Mouse (Mus musculus): ENCODE measurements around the gene 4930579F01Rik. TPM values are rescaled to one million over a fixed set of nuclear protein-coding genes. Genes with fewer than 3 reads are reported as not detected.
"Not testable (repeated sequence)": the region's sequence is repeated elsewhere in the genome, so short reads cannot be mapped to it uniquely, and the experiment has no call there.

4930579F01Rik gene
- total RNA-seq, 2 experiments from 2014 or later = not detected

- peak; percentile 83 for DNase-seq
Observed at GRCm38 (mm10) chr3:138144642-138145171, 48.9 kb downstream of the 4930579F01Rik start, which contains the start of gene Mttp. TSS of gene Mttp (minus strand) at chr3:138144968.

- no peak for DNase-seq
Observed at GRCm38 (mm10) chr3:138144060-138144641, 49.5 kb downstream of the 4930579F01Rik start.

GRCm38 (mm10) chr3:138143315-138144059 is 50.1 kb downstream of the 4930579F01Rik start, which contains the start of gene Trmt10a:
TSS of gene Trmt10a (plus strand) at chr3:138143448.
- peak; percentile 98 for DNase-seq

DNA sequence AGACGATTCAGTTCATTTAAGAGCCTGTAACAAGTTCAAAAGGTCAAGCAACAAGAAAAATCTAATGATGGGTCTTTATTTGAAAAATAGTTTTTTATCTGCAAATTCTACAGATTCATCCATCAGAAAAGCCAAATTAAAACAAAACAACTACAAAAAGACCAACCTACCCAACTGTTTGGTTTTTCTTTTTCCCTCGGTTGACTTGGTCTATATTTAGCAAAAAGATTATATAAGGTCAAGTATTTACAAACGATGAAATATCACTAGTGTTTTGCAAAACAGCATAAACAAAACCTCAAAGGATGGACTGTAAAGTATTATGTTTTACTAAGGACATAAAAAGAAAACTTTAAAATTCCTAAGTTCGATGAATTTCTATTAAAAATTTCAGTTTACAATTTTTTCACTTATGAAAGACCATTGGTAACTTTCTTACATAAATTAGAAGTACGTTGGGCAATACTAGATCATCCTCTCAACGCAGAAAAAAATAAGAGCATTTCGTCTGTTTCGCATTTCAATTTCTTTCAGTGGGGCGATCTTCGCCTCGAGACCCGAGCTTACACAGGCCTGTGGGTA is 50.8 kb downstream of the 4930579F01Rik start:
- no peak for DNase-seq

- DNase-seq = peak; percentile 25
Observed at GRCm38 (mm10) chr3:138142052-138142732, 51.4 kb downstream of the 4930579F01Rik start.

GRCm38 (mm10) chr3:138139663-138140062 is 54.0 kb downstream of the 4930579F01Rik start:
- no peak for DNase-seq

- not testable (repeated sequence) for DNase-seq
Observed at GRCm38 (mm10) chr3:138138146-138138545, 55.5 kb downstream of the 4930579F01Rik start.

GRCm38 (mm10) chr3:138134528-138134927 is 59.1 kb downstream of the 4930579F01Rik start:
- no peak for DNase-seq

DNA sequence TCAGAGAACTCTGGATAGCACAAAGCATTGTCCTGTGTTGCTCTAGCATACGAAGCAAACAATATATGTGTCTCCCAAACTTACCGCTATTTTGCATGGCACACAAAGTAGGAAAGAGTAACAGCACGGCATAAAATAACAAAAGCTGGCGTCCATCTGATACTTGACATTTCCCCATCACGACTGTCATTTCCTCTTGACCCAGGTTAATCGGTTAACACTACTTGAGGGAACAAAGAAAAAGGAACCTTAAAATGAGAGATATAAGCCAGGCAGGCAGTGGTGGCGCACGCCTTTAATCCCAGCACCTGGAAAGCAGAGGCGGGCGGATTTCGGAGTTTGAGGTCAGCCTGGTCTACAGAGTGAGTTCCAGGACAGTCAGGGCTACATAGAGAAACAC is 59.7 kb downstream of the 4930579F01Rik start:
- DNase-seq = no peak

GRCm38 (mm10) chr3:138133463-138133862 is 60.2 kb downstream of the 4930579F01Rik start:
- no peak for DNase-seq

DNA sequence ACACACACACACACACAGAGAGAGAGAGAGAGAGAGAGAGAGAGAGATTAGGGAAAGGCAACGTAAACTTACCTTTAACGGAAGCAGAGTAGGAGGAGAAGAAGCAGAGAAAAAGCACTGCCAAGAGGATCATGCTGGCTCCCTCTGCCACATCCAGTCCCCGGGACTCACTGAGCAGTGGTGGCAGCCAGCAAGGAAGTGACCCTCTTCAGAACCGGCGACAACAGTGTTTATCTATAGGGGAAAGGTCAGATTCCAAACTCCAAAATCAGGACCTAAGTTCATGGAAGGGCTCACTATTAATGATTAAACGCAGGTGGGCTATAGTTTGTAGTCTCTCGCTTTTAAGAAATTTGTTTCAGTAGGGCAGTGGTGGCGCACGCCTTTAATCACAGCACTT is 62.5 kb downstream of the 4930579F01Rik start:
- no peak for DNase-seq

DNA sequence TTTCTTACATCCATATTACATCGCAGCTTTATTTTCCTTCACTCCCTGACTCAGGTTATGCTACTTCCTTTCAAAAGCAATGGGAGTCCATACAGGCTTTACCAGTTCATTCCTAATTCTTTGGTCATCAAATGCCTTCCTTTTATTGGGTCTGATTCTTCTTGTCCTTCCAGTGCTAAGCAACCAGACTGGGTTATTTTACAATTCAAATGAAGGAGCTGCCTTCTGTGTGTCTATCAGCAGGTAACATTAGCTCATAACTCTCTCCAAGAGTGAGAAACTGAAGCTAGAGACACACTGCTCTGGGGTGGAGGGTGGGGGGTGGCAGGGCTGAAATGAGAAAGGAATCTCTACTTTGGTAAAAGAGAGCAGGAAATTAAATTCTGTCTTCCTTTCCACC is 62.9 kb downstream of the 4930579F01Rik start:
- DNase-seq = no peak

- no peak for DNase-seq
Observed at GRCm38 (mm10) chr3:138129110-138129509, 64.5 kb downstream of the 4930579F01Rik start.

DNA sequence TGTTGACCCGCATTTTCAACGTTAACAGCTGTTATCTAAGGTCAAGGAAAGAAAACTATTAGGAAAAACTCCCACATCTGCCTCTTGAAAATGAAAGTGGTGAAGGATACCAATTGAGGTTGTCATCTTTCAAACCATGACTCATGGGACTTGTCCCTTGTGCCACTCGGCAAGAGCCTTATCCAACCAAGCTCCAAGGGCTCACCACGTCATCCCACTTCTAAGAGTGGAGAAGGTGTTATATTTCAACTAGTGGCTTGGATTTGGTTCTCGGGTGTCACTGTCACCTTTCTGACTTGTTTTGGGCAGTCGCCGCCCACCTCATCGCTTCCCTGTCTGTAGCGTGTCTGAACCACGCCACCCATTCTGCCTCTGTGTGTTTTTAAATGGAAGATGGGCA is 69.8 kb downstream of the 4930579F01Rik start:
- no peak for DNase-seq

DNA sequence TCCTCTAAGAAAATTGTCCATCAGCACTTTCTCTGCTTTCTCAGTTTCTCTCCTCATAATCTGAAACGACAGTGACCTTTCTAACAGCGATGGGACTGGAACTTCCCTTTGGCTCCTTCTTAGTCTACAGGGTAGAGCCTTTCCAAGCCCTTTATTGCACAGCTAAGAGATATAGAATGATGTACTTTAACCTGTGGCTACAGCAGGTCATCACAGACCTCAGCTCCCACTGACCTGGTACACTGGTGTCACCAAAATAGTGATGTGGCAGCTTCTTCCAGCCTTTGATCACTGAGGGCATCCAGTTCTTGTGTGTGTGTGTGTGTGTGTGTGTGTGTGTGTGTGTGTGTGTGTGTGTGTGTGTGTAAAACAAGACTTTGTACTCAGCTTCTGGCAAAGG is 72.2 kb downstream of the 4930579F01Rik start:
- DNase-seq = no peak

- DNase-seq = no peak
Observed at GRCm38 (mm10) chr3:138119444-138120105, 74.0 kb downstream of the 4930579F01Rik start.

DNA sequence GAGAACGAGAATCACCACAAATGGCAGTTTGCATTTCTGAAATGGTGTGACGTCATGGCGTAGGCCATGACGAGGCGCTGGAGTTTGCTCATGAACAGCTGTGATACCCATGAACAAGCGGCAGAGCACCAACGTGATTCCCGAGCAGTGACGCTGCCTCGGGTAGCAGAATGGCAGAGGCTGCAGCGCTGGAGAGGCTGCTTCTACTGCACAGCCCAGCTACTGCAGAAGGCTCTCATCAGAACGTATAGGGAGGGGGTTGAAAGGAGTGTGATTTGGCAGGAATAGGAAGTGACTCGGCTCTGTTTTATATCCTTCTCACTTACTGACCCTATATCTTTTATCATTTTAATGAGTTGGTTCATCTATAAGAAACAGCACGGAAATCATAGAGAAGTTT is 74.8 kb downstream of the 4930579F01Rik start:
- no peak for DNase-seq

DNA sequence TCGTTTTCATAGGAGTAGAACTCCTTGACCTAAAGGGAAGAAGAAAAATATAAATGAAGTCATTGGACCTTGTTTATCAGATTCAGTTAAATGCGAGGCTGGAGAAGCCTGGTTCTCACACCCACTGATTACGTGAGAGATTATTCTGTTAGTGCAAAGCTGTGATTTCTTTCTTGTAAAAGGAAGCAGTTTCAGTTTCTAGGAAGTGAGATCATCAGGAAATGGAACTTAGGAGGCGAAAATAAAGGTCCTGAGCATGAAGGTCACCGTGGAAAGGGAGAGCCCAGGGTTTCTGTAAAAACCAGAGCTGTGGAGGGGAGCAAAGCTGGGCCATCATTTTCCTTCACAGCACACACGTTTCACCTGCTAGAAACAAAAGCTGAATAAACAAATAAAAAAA is 75.2 kb downstream of the 4930579F01Rik start:
- no peak for DNase-seq

DNA sequence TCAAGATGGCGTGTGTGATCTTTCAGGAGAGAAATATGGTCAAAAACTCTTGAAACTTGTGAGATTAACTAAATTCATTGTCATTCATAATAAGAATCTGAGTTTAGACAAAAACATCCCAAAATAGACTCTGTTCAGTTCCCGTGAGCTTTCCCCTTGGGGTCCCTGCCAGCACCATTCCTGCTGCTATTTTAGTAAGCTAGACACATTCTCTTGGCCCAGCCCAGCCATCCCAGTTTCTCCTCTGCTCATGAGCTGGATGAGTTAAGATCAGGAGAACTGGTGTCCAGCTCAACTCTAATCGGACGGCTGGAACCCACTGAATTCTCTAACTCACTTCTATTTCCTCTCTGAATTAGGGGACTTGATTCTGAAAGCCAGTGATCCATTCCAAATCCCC is 76.8 kb downstream of the 4930579F01Rik start:
- DNase-seq = no peak

- DNase-seq = peak; percentile 20
Observed at GRCm38 (mm10) chr3:138114106-138114505, 79.5 kb downstream of the 4930579F01Rik start.

All from adrenal gland, postnatal 10 days (tissue).